Mouse (Mus musculus) megakaryocyte, adult 5-6 weeks (primary cell): ENCODE measurements around the gene Krt6b. TPM values are rescaled to one million over a fixed set of nuclear protein-coding genes. Genes with fewer than 3 reads are reported as not detected.
"Not testable (repeated sequence)": the region's sequence is repeated elsewhere in the genome, so short reads cannot be mapped to it uniquely, and the experiment has no call there.

ENCODE experiments used
- ATAC-seq: 2 replicates; pipeline ENCODE4 v1.8.0; 2016; ENCODE audit warnings: mild to moderate bottlenecking, inconsistent platforms; ENCODE audit not compliant: poor library complexity, severe bottlenecking
- total RNA-seq, 2 experiments: library from RNA; stranded (forward) in 1 of 2; stranded (reverse) in 1 of 2; fragments of 153-499, 151-499 nt in 1 of 2; fragments of 221-1000, 200-1000 nt in 1 of 2; gene quantifications; 2 replicates each; pipeline versions ENCODE4 v1.2.3 to v1.2.4; 2015 to 2017

Gene Krt6b
- total RNA-seq (2015), result not detected in 2 replicates
- not detected in 2 replicates for total RNA-seq (2017)

- no peak for ATAC-seq
These were observed at the start of gene Krt6b for GRCm38 (mm10) chr15:101680187-101680586. TSS of gene Krt6b (minus strand) at chr15:101680287.

- no peak for ATAC-seq
These were observed 44.6 kb upstream of the Krt6b start for GRCm38 (mm10) chr15:101724686-101725085.

- no peak for ATAC-seq
These were observed 35.7 kb upstream of the Krt6b start for GRCm38 (mm10) chr15:101715831-101716230.

GRCm38 (mm10) chr15:101714356-101714755, 34.3 kb upstream of the Krt6b start:
- no peak for ATAC-seq

- no peak for ATAC-seq
These were observed 33.6 kb upstream of the Krt6b start for GRCm38 (mm10) chr15:101713731-101714130.

GRCm38 (mm10) chr15:101712720-101713119, 32.6 kb upstream of the Krt6b start, which contains the start of gene Krt5:
TSS of gene Krt5 (minus strand) at chr15:101712898.
- ATAC-seq, result no peak

- no peak for ATAC-seq
These were observed 28.6 kb upstream of the Krt6b start for GRCm38 (mm10) chr15:101708683-101709082.

- no peak for ATAC-seq
These were observed 27.4 kb upstream of the Krt6b start for GRCm38 (mm10) chr15:101707454-101707853.

- no peak for ATAC-seq
These were observed 24.0 kb upstream of the Krt6b start for GRCm38 (mm10) chr15:101704066-101704465.

GRCm38 (mm10) chr15:101702380-101702779, 22.3 kb upstream of the Krt6b start:
- ATAC-seq, result no peak

- no peak for ATAC-seq
These were observed 19.8 kb upstream of the Krt6b start for GRCm38 (mm10) chr15:101699866-101700265.

GRCm38 (mm10) chr15:101699192-101699591, 19.1 kb upstream of the Krt6b start:
- ATAC-seq, result no peak

GRCm38 (mm10) chr15:101697326-101698188, 17.5 kb upstream of the Krt6b start:
- ATAC-seq, result no peak

- ATAC-seq, result no peak
These were observed 14.1 kb upstream of the Krt6b start, which contains the start of gene Krt6a for GRCm38 (mm10) chr15:101694207-101694606. TSS of gene Krt6a (minus strand) at chr15:101694307.

GRCm38 (mm10) chr15:101690460-101690859, 10.4 kb upstream of the Krt6b start:
- not testable (repeated sequence) for ATAC-seq

- ATAC-seq, result no peak
These were observed 8.1 kb upstream of the Krt6b start for GRCm38 (mm10) chr15:101688161-101688560.

GRCm38 (mm10) chr15:101675978-101676377, 4.1 kb downstream of the Krt6b start:
- ATAC-seq, result no peak

GRCm38 (mm10) chr15:101652736-101653265, 27.3 kb downstream of the Krt6b start:
- no peak for ATAC-seq

- ATAC-seq, result no peak
These were observed 32.8 kb downstream of the Krt6b start, which contains the start of gene Gm5478 for GRCm38 (mm10) chr15:101647280-101647679. TSS of gene Gm5478 (minus strand) at chr15:101647380.

GRCm38 (mm10) chr15:101627884-101628283, 52.2 kb downstream of the Krt6b start, which contains the start of gene Gm5414:
TSS of gene Gm5414 (minus strand) at chr15:101628188.
- ATAC-seq, result no peak
